In the genomic region with DNA sequence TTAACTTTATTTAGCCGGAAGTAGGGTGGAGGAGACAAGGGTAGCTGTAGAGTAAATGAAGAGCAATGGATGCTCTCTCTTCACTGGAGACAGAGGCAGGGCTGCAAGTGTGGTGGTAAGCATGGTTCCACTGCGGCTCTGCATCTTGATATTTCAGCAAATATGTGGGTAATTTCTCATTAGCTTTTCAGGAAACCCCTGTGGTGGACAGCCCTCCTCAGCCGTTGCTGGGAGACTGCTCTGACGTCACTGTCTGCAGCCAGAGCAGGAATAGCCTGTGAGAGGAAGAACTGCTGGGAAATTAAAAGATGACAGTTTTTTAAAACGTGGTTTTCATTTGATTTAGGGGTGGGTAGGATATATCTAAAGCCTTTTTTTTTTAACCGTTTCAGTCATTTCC, we compare ENCODE assay signal across 10 mouse cellular contexts. TPM values are rescaled to one million over a fixed set of nuclear protein-coding genes. Genes with fewer than 3 reads are reported as not detected.
A peak's percentile ranks its signal among the peaks of the same experiment; 100 is the strongest.
DNase-seq lines count a peak whose midpoint lies in the region; ATAC-seq and TF ChIP-seq lines count a peak whose summit lies in the region.
"Had no signal": no experiment of that assay in that cellular context is flagged by ENCODE, and none has a peak within 500 bp of the region (broad histone marks: within the 10 kb centered on the region; RNA-seq: fewer than 3 reads in every experiment).

No protein-coding gene starts in this region.

- peaks cover 40% of the 10 kb centered on the region for H3K4me1 ChIP-seq in forebrain, embryonic 15.5 days
- peaks cover 31% of the 10 kb centered on the region for H3K4me1 ChIP-seq in lung, embryonic 15.5 days
- peaks cover 9% of the 10 kb centered on the region; the same call in 1 of the 2 replicates for H3K4me1 ChIP-seq in olfactory bulb, adult 2 months (ENCODE audit: control insufficient read depth, insufficient read depth, low read length)

- H3K27me3 ChIP-seq in forebrain, embryonic 15.5 days, result no peaks in the 10 kb centered on the region
- no peaks in the 10 kb centered on the region for H3K27me3 ChIP-seq in lung, embryonic 15.5 days
- H3K27me3 ChIP-seq: Patski had no signal

- TF ChIP-seq CTCF in olfactory bulb, adult 2 months (IDR thresholded peaks at IDR 0.05; ENCODE audit: insufficient read depth, low read depth, low read length), result no peak

- no peaks in the 10 kb centered on the region for H3K9me3 ChIP-seq in forebrain, embryonic 15.5 days
- H3K9me3 ChIP-seq in lung, embryonic 15.5 days, result no peaks in the 10 kb centered on the region

- intact Hi-C loops in heart, postnatal 36 days (cut with DNase I), result no loop called here

- no peak overlapping the region for H3K9ac ChIP-seq in forebrain, embryonic 15.5 days (replicated peaks)
- H3K9ac ChIP-seq in lung, embryonic 15.5 days, result no peak overlapping the region
- H3K9ac ChIP-seq: liver, embryonic 14.5 days had no signal

- ATAC-seq in forebrain, embryonic 15.5 days (replicated peaks), result no peak
- ATAC-seq in lung, embryonic 15.5 days (ENCODE audit: borderline replicate concordance, extremely low read depth, low FRiP score, low TSS enrichment), result peak; percentile 76; the same call in 1 of the 2 replicates
- no peak for ATAC-seq in monocyte, adult 5-6 weeks (replicated peaks; ENCODE audit: insufficient number of reproducible peaks, low FRiP score, low TSS enrichment, poor library complexity, severe bottlenecking)
- ATAC-seq: Patski had no signal

- H3K4me2 ChIP-seq in forebrain, embryonic 15.5 days (replicated peaks), result peak overlapping the region; percentile 2; the same call in 1 of the 2 replicates
- H3K4me2 ChIP-seq in lung, embryonic 15.5 days, result peak overlapping the region; percentile 30

- no peak overlapping the region for H3K4me3 ChIP-seq in forebrain, embryonic 15.5 days
- no peak overlapping the region for H3K4me3 ChIP-seq in lung, embryonic 15.5 days
- H3K4me3 ChIP-seq in olfactory bulb, adult 2 months (ENCODE audit: insufficient read depth, low read depth, low read length), result peak overlapping the region; percentile 31

- H3K27ac ChIP-seq in forebrain, embryonic 15.5 days (replicated peaks), result no peak overlapping the region
- no peak overlapping the region for H3K27ac ChIP-seq in lung, embryonic 15.5 days
- no peak overlapping the region; the same call in 1 of the 2 replicates for H3K27ac ChIP-seq in olfactory bulb, adult 2 months (ENCODE audit: insufficient read depth, low read depth, low read length)
- H3K27ac ChIP-seq: liver, embryonic 14.5 days had no signal

- no peaks in the 10 kb centered on the region for H3K36me3 ChIP-seq in forebrain, embryonic 15.5 days
- H3K36me3 ChIP-seq in lung, embryonic 15.5 days, result no peaks in the 10 kb centered on the region

- 20% methylated on average over 6 of the region's 6 CpGs for WGBS in forebrain, embryonic 15.5 days
- 11% methylated on average over 6 of the region's 6 CpGs for WGBS in lung, embryonic 15.5 days
- whole genome bisulfite sequencing in olfactory bulb, adult 2 months, result 9% methylated on average over 6 of the region's 6 CpGs

- TF ChIP-seq POLR2A in olfactory bulb, adult 2 months (IDR thresholded peaks at IDR 0.05; ENCODE audit: insufficient read depth, low read depth, low read length), result no peak

- peak; percentile 4 to 5 for DNase-seq in B cell, adult 2 months
- DNase-seq in cerebellum, adult 18-20 months, result peak; percentile 71 to 86
- peak; percentile 56 to 59 for DNase-seq in heart, postnatal 36 days
- peak; percentile 74 to 76 for DNase-seq in kidney, postnatal 4 days

RNA-seq across cellular contexts. Expression of a gene that starts 41.9 kb away (rescaled TPM):
- 39.2 and 43.6 TPM in 2 replicates for polyA plus RNA-seq in forebrain, embryonic 15.5 days (2015; fragmentation: Nextera tagmentation; extraction: Ambion mirVana)
- 100 to 1,000 TPM; 150 to 169 TPM for total RNA-seq in heart, postnatal 36 days (2021)
- 29.0 and 30.1 TPM in 2 replicates for polyA plus RNA-seq in lung, embryonic 15.5 days (2015; fragmentation: Nextera tagmentation; extraction: Ambion mirVana)
- polyA plus RNA-seq in olfactory bulb, adult 2 months (2012; ENCODE audit: insufficient read depth, insufficient read length, low replicate concordance, missing spikeins), result 475 and 884 TPM in 2 replicates
- 32.1 to 81.2 TPM (median 33.7 TPM) in 3 replicates for total RNA-seq in monocyte, adult 5-6 weeks (2017)

RNA-seq across cellular contexts. Expression of a gene that starts 51.8 kb away (rescaled TPM):
- polyA plus RNA-seq in forebrain, embryonic 15.5 days (2015; fragmentation: Nextera tagmentation; extraction: Ambion mirVana), result not detected in 2 replicates
- total RNA-seq in heart, postnatal 36 days (2021), result not detected
- 0.07 TPM in 1 of 2 replicates, not detected in the other for polyA plus RNA-seq in lung, embryonic 15.5 days (2015; fragmentation: Nextera tagmentation; extraction: Ambion mirVana)
- not detected in 2 replicates for polyA plus RNA-seq in olfactory bulb, adult 2 months (2012; ENCODE audit: insufficient read depth, insufficient read length, low replicate concordance, missing spikeins)
- not detected in 3 replicates for total RNA-seq in monocyte, adult 5-6 weeks (2017)
- polyA plus RNA-seq: Patski had no signal

Comparison
In these comparisons a context has a peak if more than half of its experiments do, and no peak if none do; other contexts are left out.
1. DNase-seq: peak in every context shown above with its lines; median percentile 78 in cerebellum, adult 18-20 months; 75 in kidney, postnatal 4 days; 58 in heart, postnatal 36 days; 4 in B cell, adult 2 months.
2. RNA of a gene that starts 41.9 kb away (polyA plus RNA-seq): 475 to 884 TPM in olfactory bulb, adult 2 months; 39.2 to 43.6 TPM in forebrain, embryonic 15.5 days and 29.0 to 30.1 TPM in lung, embryonic 15.5 days; every median in the first group is over 10 times any median in the second.